Mouse (Mus musculus): ENCODE results near the gene Mettl11b. TPM values are rescaled to one million over a fixed set of nuclear protein-coding genes. Genes with fewer than 3 reads are reported as not detected.
"Not testable (repeated sequence)": the region's sequence is repeated elsewhere in the genome, so short reads cannot be mapped to it uniquely, and the experiment has no call there.

Gene Mettl11b
- total RNA-seq (2014; fragmentation: Nextera tagmentation) (not detected in 2 replicates), total RNA-seq (2017) (not detected in 2 replicates), polyA plus RNA-seq (2012) (not detected in 2 replicates)

DNA sequence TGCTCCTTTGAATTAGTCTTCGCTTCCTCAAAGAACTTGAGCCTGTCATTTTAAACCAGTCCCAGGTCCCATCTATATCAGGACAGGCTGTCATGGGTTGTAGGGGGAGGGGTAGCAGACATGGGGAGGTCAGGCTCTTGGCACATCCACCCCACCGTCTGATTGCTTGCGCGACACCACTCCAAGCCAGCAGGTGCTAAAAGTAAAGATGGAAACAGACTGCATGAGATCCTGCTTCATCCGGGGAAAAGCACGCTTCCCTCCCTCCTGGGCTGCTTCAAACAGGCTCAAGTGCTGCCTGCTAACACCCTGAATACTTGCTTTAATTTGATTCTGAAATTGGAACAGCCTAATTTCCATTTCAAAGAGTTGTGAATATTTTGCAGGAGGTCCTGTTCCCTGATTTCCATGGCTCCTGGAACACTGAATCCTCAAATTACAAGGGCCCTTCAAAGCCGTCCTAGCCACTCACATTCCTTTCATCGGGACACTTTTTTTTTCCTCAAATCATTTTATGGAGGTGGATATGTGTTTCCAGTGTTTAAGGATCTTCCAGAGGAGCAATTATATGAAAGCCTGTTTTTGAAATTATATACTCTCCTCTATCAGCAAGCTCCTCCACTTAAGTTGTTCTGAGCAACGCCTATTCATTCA lies at the start of gene Mettl11b:
Gene Mettl11b, minus strand, starts transcription at position 127 of the 654 bp plus-strand sequence.
- no peak for TF ChIP-seq GATA1 (IDR thresholded peaks at IDR 0.05; ENCODE audit: borderline replicate concordance, low read length)
- no peak for TF ChIP-seq CTCF (IDR thresholded peaks at IDR 0.05; ENCODE audit: low read depth, low read length)
- TF ChIP-seq TAL1 (conservative IDR thresholded peaks at IDR 0.05; ENCODE audit: low read depth, low read length), result no peak
- TF ChIP-seq POLR2AphosphoS5 (IDR thresholded peaks at IDR 0.05; ENCODE audit: insufficient replicate concordance, low read depth, low read length), result no peak
- no peak for TF ChIP-seq GATA2 (IDR thresholded peaks at IDR 0.05; ENCODE audit: borderline replicate concordance, low read depth, low read length)
- Histone ChIP-seq H3K9me3 (replicated peaks) (no peaks in the 10 kb centered on the region), H3K27me3 (ENCODE audit: insufficient read depth, low read length) (no peaks in the 10 kb centered on the region), H3K4me1 (ENCODE audit: insufficient read depth, low read depth, low read length) (no peaks in the 10 kb centered on the region), H3K36me3 (replicated peaks) (no peaks in the 10 kb centered on the region), H3K4me3 (ENCODE audit: low read depth, low read length) (no peak within 1 kb of the TSS)
- DNase-seq (ENCODE audit: low spot score) (no peak), ATAC-seq (ENCODE audit: extremely low read depth, insufficient number of reproducible peaks, low FRiP score, poor library complexity, severe bottlenecking) (no peak)

GRCm38 (mm10) chr1:163757462-163758207 lies 32.6 kb upstream of the Mettl11b start:
- ATAC-seq (ENCODE audit: extremely low read depth, insufficient number of reproducible peaks, low FRiP score, poor library complexity, severe bottlenecking) (no peak), DNase-seq (ENCODE audit: low spot score) (no peak)
- no peak overlapping the region for H3K4me3 ChIP-seq (ENCODE audit: low read depth, low read length)
- TF ChIP-seq GATA1 (IDR thresholded peaks at IDR 0.05; ENCODE audit: borderline replicate concordance, low read length) (no peak), CTCF (IDR thresholded peaks at IDR 0.05; ENCODE audit: low read depth, low read length) (no peak), GATA2 (IDR thresholded peaks at IDR 0.05; ENCODE audit: borderline replicate concordance, low read depth, low read length) (no peak), TAL1 (conservative IDR thresholded peaks at IDR 0.05; ENCODE audit: low read depth, low read length) (no peak), POLR2AphosphoS5 (IDR thresholded peaks at IDR 0.05; ENCODE audit: insufficient replicate concordance, low read depth, low read length) (no peak)
- no peaks in the 10 kb centered on the region for H3K9me3 ChIP-seq (replicated peaks)
- H3K27me3 ChIP-seq (ENCODE audit: insufficient read depth, low read length), result no peaks in the 10 kb centered on the region
- no peaks in the 10 kb centered on the region for H3K36me3 ChIP-seq (replicated peaks)
- H3K4me1 ChIP-seq (ENCODE audit: insufficient read depth, low read depth, low read length), result no peaks in the 10 kb centered on the region

DNA sequence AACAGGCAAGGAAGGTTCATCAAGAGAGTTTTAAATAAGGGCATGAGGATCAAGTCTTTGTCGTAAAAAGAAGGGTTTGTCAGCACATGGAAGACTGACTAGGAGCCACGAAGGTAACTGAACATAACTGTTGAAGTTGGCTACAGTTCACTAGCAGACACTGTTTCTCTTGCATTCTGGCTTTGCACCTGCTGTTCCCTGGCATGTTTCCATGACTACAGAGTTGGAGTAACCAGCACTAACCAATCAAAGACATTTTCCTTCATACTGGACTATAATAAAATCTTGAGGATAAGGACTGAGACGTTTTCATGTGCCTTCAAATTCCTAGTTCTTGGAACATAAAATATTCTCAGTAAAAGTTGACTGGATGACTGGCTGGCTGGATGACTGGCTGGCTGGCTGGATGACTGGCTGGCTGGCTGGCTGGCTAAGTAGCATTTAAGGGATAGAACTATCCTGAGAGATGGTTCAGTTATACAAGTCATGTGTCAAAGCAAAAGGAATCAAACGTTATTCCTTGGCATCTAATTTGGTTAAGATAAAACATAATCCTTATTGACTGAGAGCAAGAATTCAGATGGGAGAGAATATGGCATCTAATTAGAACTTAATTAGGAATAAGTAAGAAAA lies 26.4 kb upstream of the Mettl11b start:
- no peak for TF ChIP-seq GATA1 (IDR thresholded peaks at IDR 0.05; ENCODE audit: borderline replicate concordance, low read length)
- TF ChIP-seq POLR2AphosphoS5 (IDR thresholded peaks at IDR 0.05; ENCODE audit: insufficient replicate concordance, low read depth, low read length), result no peak
- TF ChIP-seq GATA2 (IDR thresholded peaks at IDR 0.05; ENCODE audit: borderline replicate concordance, low read depth, low read length), result no peak
- TF ChIP-seq CTCF (IDR thresholded peaks at IDR 0.05; ENCODE audit: low read depth, low read length), result no peak
- ATAC-seq (ENCODE audit: extremely low read depth, insufficient number of reproducible peaks, low FRiP score, poor library complexity, severe bottlenecking), result no peak
- Histone ChIP-seq H3K9me3 (replicated peaks) (no peaks in the 10 kb centered on the region), H3K4me3 (ENCODE audit: low read depth, low read length) (no peak overlapping the region), H3K4me1 (ENCODE audit: insufficient read depth, low read depth, low read length) (no peaks in the 10 kb centered on the region), H3K36me3 (replicated peaks) (no peaks in the 10 kb centered on the region), H3K27me3 (ENCODE audit: insufficient read depth, low read length) (no peaks in the 10 kb centered on the region)
- no peak for DNase-seq (ENCODE audit: low spot score)

GRCm38 (mm10) chr1:163737239-163737533 lies 12.2 kb upstream of the Mettl11b start:
- ATAC-seq (ENCODE audit: extremely low read depth, insufficient number of reproducible peaks, low FRiP score, poor library complexity, severe bottlenecking) (no peak), DNase-seq (ENCODE audit: low spot score) (no peak)
- H3K27me3 ChIP-seq (ENCODE audit: insufficient read depth, low read length), result no peaks in the 10 kb centered on the region; the same call in 1 of the 2 replicates
- H3K9me3 ChIP-seq (replicated peaks), result no peaks in the 10 kb centered on the region
- H3K4me3 ChIP-seq (ENCODE audit: low read depth, low read length), result no peak overlapping the region
- TF ChIP-seq GATA1 (IDR thresholded peaks at IDR 0.05; ENCODE audit: borderline replicate concordance, low read length) (no peak), GATA2 (IDR thresholded peaks at IDR 0.05; ENCODE audit: borderline replicate concordance, low read depth, low read length) (no peak), CTCF (IDR thresholded peaks at IDR 0.05; ENCODE audit: low read depth, low read length) (no peak)
- no peaks in the 10 kb centered on the region for H3K4me1 ChIP-seq (ENCODE audit: insufficient read depth, low read depth, low read length)
- H3K36me3 ChIP-seq (replicated peaks), result no peaks in the 10 kb centered on the region

DNA sequence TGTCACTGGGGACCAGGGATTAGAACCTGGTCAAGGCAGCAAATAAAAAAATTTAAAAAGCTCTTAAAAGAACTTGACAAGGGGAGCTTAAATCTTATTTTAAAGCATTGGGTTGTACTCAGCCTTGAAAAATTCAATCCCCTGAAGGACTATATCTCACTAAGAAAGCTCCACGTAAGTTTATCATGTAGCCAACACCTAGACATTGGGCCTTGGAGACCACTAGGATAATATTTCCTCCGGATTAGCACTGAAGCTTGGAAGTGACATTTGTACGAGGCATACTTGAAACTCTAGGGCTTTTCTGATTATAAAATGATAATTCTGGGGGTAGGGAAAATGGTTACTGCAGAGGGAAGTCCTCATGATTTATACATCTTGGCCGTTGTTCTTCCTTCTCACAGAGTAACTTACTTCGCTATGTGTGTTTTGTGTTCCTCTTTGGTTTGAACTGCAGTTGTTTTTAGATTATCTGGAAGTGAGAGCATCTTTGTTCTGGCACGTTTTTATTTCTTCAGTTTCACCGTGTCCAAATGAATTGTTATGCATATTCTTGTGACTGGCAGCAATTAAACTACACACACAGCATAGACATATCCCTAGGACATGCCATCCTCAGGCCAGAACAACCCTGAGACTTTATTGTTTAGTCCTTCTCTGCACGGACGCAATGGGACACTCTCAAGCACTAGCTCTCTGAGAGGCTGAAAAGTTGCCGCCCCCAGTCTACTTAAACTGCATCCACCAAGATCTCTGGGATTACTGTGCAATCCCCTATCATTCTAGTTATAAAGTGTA lies 11.6 kb upstream of the Mettl11b start:
- Histone ChIP-seq H3K27me3 (ENCODE audit: insufficient read depth, low read length) (no peaks in the 10 kb centered on the region; the same call in 1 of the 2 replicates), H3K36me3 (replicated peaks) (no peaks in the 10 kb centered on the region), H3K9me3 (replicated peaks) (no peaks in the 10 kb centered on the region), H3K4me1 (ENCODE audit: insufficient read depth, low read depth, low read length) (no peaks in the 10 kb centered on the region), H3K4me3 (ENCODE audit: low read depth, low read length) (no peak overlapping the region)
- TF ChIP-seq GATA2 (IDR thresholded peaks at IDR 0.05; ENCODE audit: borderline replicate concordance, low read depth, low read length) (no peak), CTCF (IDR thresholded peaks at IDR 0.05; ENCODE audit: low read depth, low read length) (no peak), POLR2AphosphoS5 (IDR thresholded peaks at IDR 0.05; ENCODE audit: insufficient replicate concordance, low read depth, low read length) (no peak), GATA1 (IDR thresholded peaks at IDR 0.05; ENCODE audit: borderline replicate concordance, low read length) (no peak), TAL1 (conservative IDR thresholded peaks at IDR 0.05; ENCODE audit: low read depth, low read length) (no peak)
- no peak for ATAC-seq (ENCODE audit: extremely low read depth, insufficient number of reproducible peaks, low FRiP score, poor library complexity, severe bottlenecking)
- no peak for DNase-seq (ENCODE audit: low spot score)

DNA sequence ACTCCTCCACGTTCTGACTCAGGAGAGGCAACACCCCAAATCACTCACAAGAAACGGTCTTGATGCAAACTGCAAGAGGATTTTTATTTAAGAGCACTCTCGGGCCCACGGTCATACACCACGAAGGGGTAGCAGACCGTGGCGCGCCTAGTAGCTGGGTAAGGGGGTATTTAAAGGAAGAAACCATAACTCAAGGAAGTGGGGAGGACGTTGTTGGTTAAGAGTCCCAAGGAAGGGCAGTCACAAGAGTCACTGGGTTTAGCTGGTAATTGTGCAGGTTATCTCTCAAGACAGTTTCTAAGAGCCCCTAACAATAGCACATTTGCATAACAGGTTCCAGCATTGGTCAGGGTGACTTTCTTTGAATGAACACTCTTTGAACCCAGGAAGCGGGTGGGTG lies 6.1 kb upstream of the Mettl11b start:
- H3K9me3 ChIP-seq (replicated peaks); H3K4me1 ChIP-seq (ENCODE audit: insufficient read depth, low read depth, low read length); H3K36me3 ChIP-seq (replicated peaks); ATAC-seq (ENCODE audit: extremely low read depth, insufficient number of reproducible peaks, low FRiP score, poor library complexity, severe bottlenecking); DNase-seq (ENCODE audit: low spot score); H3K27me3 ChIP-seq (ENCODE audit: insufficient read depth, low read length); H3K4me3 ChIP-seq (ENCODE audit: low read depth, low read length): not testable (repeated sequence)

Data from G1E (cell line).